32 mouse cellular contexts compared by ENCODE assay signal in genomic region chr5:150821152-150821551, GRCm38 (mm10).
DNase-seq lines count a peak whose midpoint lies in the region; ATAC-seq and TF ChIP-seq lines count a peak whose summit lies in the region.
"Had no signal": no experiment of that assay in that cellular context is flagged by ENCODE, and none has a peak within 500 bp of the region (broad histone marks: within the 10 kb centered on the region; RNA-seq: fewer than 3 reads in every experiment).

No protein-coding gene starts in this region.

- peak; percentile 58 for DNase-seq in heart, embryonic 10.5 days (ENCODE audit: low spot score)
- DNase-seq in heart, postnatal 10 days = no peak
- DNase-seq in midbrain, embryonic 11.5 days (ENCODE audit: low spot score, missing footprints) = peak; percentile 69
- DNase-seq in midbrain, embryonic 14.5 days = no peak
- DNase-seq in brain, embryonic 14.5 days (ENCODE audit: low read depth) = peak; percentile 33
- no peak for DNase-seq in thymus, postnatal 25 days
- DNase-seq: adrenal gland, adult 2 months; adrenal gland, postnatal 36 days; cerebellum, adult 2 months; cerebellum, postnatal 14 days; gastrocnemius, adult 2 months; gastrocnemius, postnatal 36 days; heart, adult 2 months; kidney, adult 2 months; kidney, postnatal 10 days; layer of hippocampus, postnatal 36 days; left cerebral cortex, postnatal 4 days; liver; lung, adult 2 months; lung, postnatal 36 days; retina, postnatal 1 day; right cerebral cortex, postnatal 25 days; spleen, adult 18-20 months had no signal

- no peak overlapping the region for H3K4me2 ChIP-seq in forebrain, embryonic 16.5 days (ENCODE audit: low read length)
- H3K4me2 ChIP-seq in forebrain, embryonic 12.5 days = no peak overlapping the region
- no peak overlapping the region for H3K4me2 ChIP-seq in midbrain, embryonic 11.5 days
- no peak overlapping the region for H3K4me2 ChIP-seq in midbrain, embryonic 14.5 days (ENCODE audit: low read length)
- H3K4me2 ChIP-seq: intestine, embryonic 15.5 days; midbrain, embryonic 13.5 days had no signal

- H3K27ac ChIP-seq in forebrain, embryonic 16.5 days (ENCODE audit: low read length) = no peak overlapping the region; the same call in 1 of the 2 replicates
- H3K27ac ChIP-seq in forebrain, embryonic 12.5 days = no peak overlapping the region
- no peak overlapping the region for H3K27ac ChIP-seq in heart, embryonic 10.5 days
- H3K27ac ChIP-seq in midbrain, embryonic 11.5 days (ENCODE audit: low read depth, low read length) = no peak overlapping the region
- H3K27ac ChIP-seq in midbrain, embryonic 14.5 days (replicated peaks; ENCODE audit: low read depth, low read length) = no peak overlapping the region
- H3K27ac ChIP-seq: gastrocnemius, adult 2 months; heart, adult 2 months; hindbrain, postnatal 0 days; intestine, embryonic 15.5 days; liver, embryonic 14.5 days; midbrain, embryonic 13.5 days had no signal

- TF ChIP-seq POLR2A in brain, embryonic 14.5 days (IDR thresholded peaks at IDR 0.05; ENCODE audit: borderline replicate concordance, extremely low read depth, insufficient read depth, insufficient read length, poor library complexity, severe bottlenecking) = no peak

- 69% methylated on average over 4 of the region's 4 CpGs for WGBS in forebrain, embryonic 16.5 days
- 91% methylated on average over 4 of the region's 4 CpGs for WGBS in forebrain, embryonic 12.5 days
- WGBS in heart, embryonic 10.5 days = 95% methylated on average over 4 of the region's 4 CpGs
- WGBS in midbrain, embryonic 11.5 days = 96% methylated on average over 4 of the region's 4 CpGs
- WGBS in midbrain, embryonic 14.5 days = 96% methylated on average over 4 of the region's 4 CpGs

- H3K9me3 ChIP-seq in forebrain, embryonic 16.5 days (ENCODE audit: control insufficient read depth, low read length) = 0 out of 2 replicates have a peak, but pooled peaks cover 2% of the 10 kb centered on the region
- no peaks in the 10 kb centered on the region for H3K9me3 ChIP-seq in forebrain, embryonic 12.5 days
- no peaks in the 10 kb centered on the region; the same call in 1 of the 2 replicates for H3K9me3 ChIP-seq in heart, embryonic 10.5 days
- no peaks in the 10 kb centered on the region for H3K9me3 ChIP-seq in midbrain, embryonic 11.5 days (ENCODE audit: control insufficient read depth, low read length)
- peaks cover 7% of the 10 kb centered on the region; the same call in 1 of the 2 replicates for H3K9me3 ChIP-seq in midbrain, embryonic 14.5 days (ENCODE audit: control insufficient read depth, low read length)
- H3K9me3 ChIP-seq: intestine, embryonic 15.5 days had no signal

- H3K4me1 ChIP-seq in forebrain, embryonic 16.5 days (replicated peaks; ENCODE audit: control insufficient read depth, insufficient read depth, low read length) = no peaks in the 10 kb centered on the region
- no peaks in the 10 kb centered on the region for H3K4me1 ChIP-seq in forebrain, embryonic 12.5 days
- no peaks in the 10 kb centered on the region for H3K4me1 ChIP-seq in heart, embryonic 10.5 days
- H3K4me1 ChIP-seq in midbrain, embryonic 11.5 days (ENCODE audit: control insufficient read depth, insufficient read depth, low read length) = no peaks in the 10 kb centered on the region
- H3K4me1 ChIP-seq in midbrain, embryonic 14.5 days (ENCODE audit: control insufficient read depth, insufficient read depth, low read length) = no peaks in the 10 kb centered on the region
- H3K4me1 ChIP-seq: intestine, embryonic 15.5 days; midbrain, embryonic 13.5 days had no signal

- H3K36me3 ChIP-seq in forebrain, embryonic 16.5 days (ENCODE audit: control insufficient read depth, insufficient read depth) = no peaks in the 10 kb centered on the region
- H3K36me3 ChIP-seq in forebrain, embryonic 12.5 days (replicated peaks) = no peaks in the 10 kb centered on the region
- H3K36me3 ChIP-seq in heart, embryonic 10.5 days = peaks cover 3% of the 10 kb centered on the region; the same call in 1 of the 2 replicates
- H3K36me3 ChIP-seq in midbrain, embryonic 11.5 days (ENCODE audit: control insufficient read depth, insufficient read depth, low read length) = no peaks in the 10 kb centered on the region
- H3K36me3 ChIP-seq in midbrain, embryonic 14.5 days (ENCODE audit: control insufficient read depth, insufficient read depth, low read length) = no peaks in the 10 kb centered on the region
- H3K36me3 ChIP-seq: intestine, embryonic 15.5 days; midbrain, embryonic 13.5 days had no signal

- intact Hi-C loops in heart, postnatal 10 days (cut with DNase I) = no loop called here

- peak; percentile 52 for ATAC-seq in forebrain, embryonic 16.5 days
- no peak for ATAC-seq in forebrain, embryonic 12.5 days (ENCODE audit: low FRiP score)
- ATAC-seq in midbrain, embryonic 11.5 days (ENCODE audit: low FRiP score) = no peak
- ATAC-seq in midbrain, embryonic 14.5 days (ENCODE audit: low FRiP score, low TSS enrichment) = no peak
- ATAC-seq: activated CD4-positive, CD25-positive, alpha-beta regulatory T cell, adult 4 months; CD4-positive, CD25-positive, alpha-beta regulatory T cell, adult 4 months; hindbrain, postnatal 0 days; intestine, embryonic 15.5 days; midbrain, embryonic 13.5 days had no signal

- H3K27me3 ChIP-seq in forebrain, embryonic 16.5 days (replicated peaks; ENCODE audit: control insufficient read depth, insufficient read depth, low read length) = no peaks in the 10 kb centered on the region
- H3K27me3 ChIP-seq in forebrain, embryonic 12.5 days = no peaks in the 10 kb centered on the region
- no peaks in the 10 kb centered on the region for H3K27me3 ChIP-seq in heart, embryonic 10.5 days (ENCODE audit: insufficient read depth, poor library complexity, severe bottlenecking)
- H3K27me3 ChIP-seq in midbrain, embryonic 11.5 days (ENCODE audit: control insufficient read depth, insufficient read depth, low read length) = no peaks in the 10 kb centered on the region
- no peaks in the 10 kb centered on the region for H3K27me3 ChIP-seq in midbrain, embryonic 14.5 days (ENCODE audit: control insufficient read depth, insufficient read depth, low read length)
- H3K27me3 ChIP-seq: intestine, embryonic 15.5 days; megakaryocyte, embryonic 14.5 days; midbrain, embryonic 13.5 days had no signal

- H3K9ac ChIP-seq in forebrain, embryonic 16.5 days (replicated peaks; ENCODE audit: low read depth, low read length) = no peak overlapping the region
- no peak overlapping the region for H3K9ac ChIP-seq in forebrain, embryonic 12.5 days
- H3K9ac ChIP-seq in midbrain, embryonic 11.5 days (ENCODE audit: low read length) = no peak overlapping the region
- H3K9ac ChIP-seq in midbrain, embryonic 14.5 days (replicated peaks; ENCODE audit: low read length) = no peak overlapping the region
- H3K9ac ChIP-seq: intestine, embryonic 15.5 days; liver, embryonic 14.5 days; midbrain, embryonic 13.5 days had no signal

- H3K4me3 ChIP-seq in forebrain, embryonic 16.5 days (replicated peaks; ENCODE audit: low read length) = no peak overlapping the region
- no peak overlapping the region for H3K4me3 ChIP-seq in forebrain, embryonic 12.5 days (replicated peaks)
- H3K4me3 ChIP-seq in heart, embryonic 10.5 days = no peak overlapping the region
- no peak overlapping the region for H3K4me3 ChIP-seq in midbrain, embryonic 11.5 days (ENCODE audit: low read depth, low read length)
- H3K4me3 ChIP-seq in midbrain, embryonic 14.5 days (replicated peaks; ENCODE audit: low read depth, low read length) = no peak overlapping the region
- H3K4me3 ChIP-seq: gastrocnemius, adult 2 months; heart, adult 2 months; intestine, embryonic 15.5 days; megakaryocyte, embryonic 14.5 days; midbrain, embryonic 13.5 days had no signal

- TF ChIP-seq CTCF in brain, embryonic 14.5 days (IDR thresholded peaks at IDR 0.05; ENCODE audit: borderline replicate concordance, extremely low read depth, insufficient read depth, insufficient read length) = no peak

Comparison
In these comparisons a context has a peak if more than half of its experiments do, and no peak if none do; other contexts are left out.
1. DNase-seq: peak in heart, embryonic 10.5 days (single experiment), midbrain, embryonic 11.5 days (single experiment) and brain, embryonic 14.5 days (single experiment); none in heart, postnatal 10 days (0 of 2), midbrain, embryonic 14.5 days (single experiment) and thymus, postnatal 25 days (single experiment).